Mouse (Mus musculus): Measurements from ENCODE around the gene Gm3336. TPM values are rescaled to one million over a fixed set of nuclear protein-coding genes. Genes with fewer than 3 reads are reported as not detected.

Gene Gm3336
- total RNA-seq, 4 experiments from 2014 or later = not detected

GRCm38 (mm10) chr8:70715086-70715485, 3.3 kb upstream of the Gm3336 start:
- DNase-seq (ENCODE audit: low spot score in 2 of 2) = no peak

GRCm38 (mm10) chr8:70716521-70717400, 1.6 kb upstream of the Gm3336 start:
- no peak for DNase-seq (ENCODE audit: low spot score in 2 of 2)

GRCm38 (mm10) chr8:70719796-70720270, 1.5 kb downstream of the Gm3336 start:
- DNase-seq (ENCODE audit: low spot score in 2 of 2) = no peak

GRCm38 (mm10) chr8:70720739-70721138, 2.4 kb downstream of the Gm3336 start:
- DNase-seq (ENCODE audit: low spot score in 2 of 2) = peak; percentile 72 to 73

GRCm38 (mm10) chr8:70721601-70722000, 3.3 kb downstream of the Gm3336 start:
- DNase-seq (ENCODE audit: low spot score in 2 of 2) = no peak

- no peak for DNase-seq (ENCODE audit: low spot score in 2 of 2)
Measured at GRCm38 (mm10) chr8:70723486-70724210, 5.3 kb downstream of the Gm3336 start, which contains the start of gene Pde4c. Gene Pde4c (plus strand): TSS chr8:70723720.

- DNase-seq (ENCODE audit: low spot score in 2 of 2) = no peak
Measured at GRCm38 (mm10) chr8:70724216-70724615, 5.9 kb downstream of the Gm3336 start.

- no peak for DNase-seq (ENCODE audit: low spot score in 2 of 2)
Measured at GRCm38 (mm10) chr8:70725792-70726447, 7.6 kb downstream of the Gm3336 start.

GRCm38 (mm10) chr8:70726721-70727120, 8.4 kb downstream of the Gm3336 start:
- no peak for DNase-seq (ENCODE audit: low spot score in 2 of 2)

GRCm38 (mm10) chr8:70729808-70730475, 11.6 kb downstream of the Gm3336 start:
- no peak for DNase-seq (ENCODE audit: low spot score in 2 of 2)

- no peak for DNase-seq (ENCODE audit: low spot score in 2 of 2)
Measured at GRCm38 (mm10) chr8:70730956-70731355, 12.6 kb downstream of the Gm3336 start.

- no peak for DNase-seq (ENCODE audit: low spot score in 2 of 2)
Measured at GRCm38 (mm10) chr8:70737705-70738104, 19.4 kb downstream of the Gm3336 start.

GRCm38 (mm10) chr8:70738211-70738610, 19.9 kb downstream of the Gm3336 start:
- no peak for DNase-seq (ENCODE audit: low spot score in 2 of 2)

- peak in 1 of 2 experiments; percentile 15 for DNase-seq (ENCODE audit: low spot score in 2 of 2)
Measured at GRCm38 (mm10) chr8:70741661-70742060, 23.3 kb downstream of the Gm3336 start.

- DNase-seq (ENCODE audit: low spot score in 2 of 2) = no peak
Measured at GRCm38 (mm10) chr8:70742176-70742575, 23.8 kb downstream of the Gm3336 start.

GRCm38 (mm10) chr8:70742981-70743655, 24.8 kb downstream of the Gm3336 start:
- DNase-seq (ENCODE audit: low spot score in 2 of 2) = peak in 1 of 2 experiments; percentile 22

- DNase-seq (ENCODE audit: low spot score in 2 of 2) = peak; percentile 69 to 74
Measured at GRCm38 (mm10) chr8:70743656-70744590, 25.6 kb downstream of the Gm3336 start.

GRCm38 (mm10) chr8:70744806-70745205, 26.5 kb downstream of the Gm3336 start:
- no peak for DNase-seq (ENCODE audit: low spot score in 2 of 2)

- DNase-seq (ENCODE audit: low spot score in 2 of 2) = peak in 1 of 2 experiments; percentile 2
Measured at GRCm38 (mm10) chr8:70745691-70746220, 27.4 kb downstream of the Gm3336 start.
